Mouse (Mus musculus) A20 (cell line): Measurements from ENCODE around the gene Kif3a.

Experiments
- DNase-seq: peaks from one replicate; pipeline ENCODE4 v3.0.0-alpha.2; 2011; ENCODE audit warnings: low read depth, low spot score

Gene Kif3a

DNA sequence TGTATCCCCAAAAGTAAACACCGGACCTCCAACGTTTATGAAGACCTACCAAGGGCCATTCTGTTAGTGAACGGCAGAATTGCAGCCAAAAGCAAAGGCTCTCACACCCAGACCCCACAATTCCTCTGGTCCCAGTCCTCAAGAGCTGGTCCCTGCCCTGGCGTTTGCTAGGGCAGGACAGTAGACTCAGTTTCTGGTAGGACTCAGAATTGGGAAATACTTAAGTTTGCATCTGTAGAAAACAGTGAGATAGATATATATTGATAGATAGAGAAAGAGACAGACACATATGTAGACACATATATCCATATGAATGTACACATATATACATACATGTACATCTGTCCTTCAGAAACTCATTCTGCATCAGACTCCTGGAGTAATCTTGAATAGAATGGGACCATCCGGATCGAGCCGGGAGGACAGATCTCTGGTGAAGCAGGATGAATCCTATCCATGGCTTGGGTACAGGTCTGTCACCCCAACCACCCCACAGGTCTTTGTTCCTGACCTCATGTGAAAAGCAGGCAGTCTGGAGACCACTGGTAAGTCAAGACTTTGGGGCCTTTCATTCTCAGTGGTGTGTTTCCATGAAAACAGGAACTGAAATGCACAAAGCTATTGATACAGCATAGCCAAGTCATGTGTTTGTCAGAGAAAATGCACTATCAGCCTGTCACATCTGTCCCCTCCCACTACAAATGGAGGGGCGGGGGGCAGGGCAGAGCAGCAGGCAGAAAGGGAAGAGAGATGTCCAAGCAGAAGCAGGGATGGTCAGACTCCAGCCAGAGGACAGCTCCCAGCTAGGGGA, 49.8 kb downstream of the Kif3a start:
- DNase-seq: peak; percentile 67

GRCm38 (mm10) chr11:53617562-53618109, 50.5 kb downstream of the Kif3a start:
- DNase-seq: no peak

DNA sequence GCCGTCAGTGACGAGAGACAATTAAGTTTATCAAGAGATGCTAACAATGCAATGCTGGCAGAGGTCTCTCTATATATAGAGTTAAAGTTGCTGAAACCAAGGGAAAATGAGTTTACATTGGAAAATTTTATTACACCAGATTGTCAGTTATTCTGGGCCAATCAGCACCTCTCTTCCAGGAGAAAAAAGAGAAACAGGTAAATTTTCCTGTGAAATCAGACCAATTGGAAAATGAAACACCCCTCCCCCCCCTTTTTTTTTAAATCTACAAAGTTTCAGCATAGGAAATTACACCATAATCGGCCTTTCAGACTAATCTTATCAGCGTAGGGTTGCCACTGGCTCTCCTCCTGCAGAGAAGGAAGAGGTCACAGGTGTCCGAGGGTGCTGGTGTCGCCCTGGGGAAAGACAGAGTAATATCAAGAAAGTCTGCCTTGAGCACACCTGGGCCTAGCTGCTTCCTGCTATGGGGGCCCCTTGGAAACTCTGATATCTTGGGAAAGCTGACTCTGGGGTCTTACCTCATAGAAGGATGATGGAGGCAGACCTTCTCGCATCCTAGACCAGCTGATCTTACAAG, 51.5 kb downstream of the Kif3a start, which contains the start of gene Il4:
Il4 (minus strand) TSS at position 51 of the 580 bp plus-strand sequence.
- DNase-seq: no peak

- DNase-seq: no peak
Measured at GRCm38 (mm10) chr11:53619428-53619827, 52.2 kb downstream of the Kif3a start.

GRCm38 (mm10) chr11:53620094-53620493, 52.9 kb downstream of the Kif3a start:
- DNase-seq: no peak

DNA sequence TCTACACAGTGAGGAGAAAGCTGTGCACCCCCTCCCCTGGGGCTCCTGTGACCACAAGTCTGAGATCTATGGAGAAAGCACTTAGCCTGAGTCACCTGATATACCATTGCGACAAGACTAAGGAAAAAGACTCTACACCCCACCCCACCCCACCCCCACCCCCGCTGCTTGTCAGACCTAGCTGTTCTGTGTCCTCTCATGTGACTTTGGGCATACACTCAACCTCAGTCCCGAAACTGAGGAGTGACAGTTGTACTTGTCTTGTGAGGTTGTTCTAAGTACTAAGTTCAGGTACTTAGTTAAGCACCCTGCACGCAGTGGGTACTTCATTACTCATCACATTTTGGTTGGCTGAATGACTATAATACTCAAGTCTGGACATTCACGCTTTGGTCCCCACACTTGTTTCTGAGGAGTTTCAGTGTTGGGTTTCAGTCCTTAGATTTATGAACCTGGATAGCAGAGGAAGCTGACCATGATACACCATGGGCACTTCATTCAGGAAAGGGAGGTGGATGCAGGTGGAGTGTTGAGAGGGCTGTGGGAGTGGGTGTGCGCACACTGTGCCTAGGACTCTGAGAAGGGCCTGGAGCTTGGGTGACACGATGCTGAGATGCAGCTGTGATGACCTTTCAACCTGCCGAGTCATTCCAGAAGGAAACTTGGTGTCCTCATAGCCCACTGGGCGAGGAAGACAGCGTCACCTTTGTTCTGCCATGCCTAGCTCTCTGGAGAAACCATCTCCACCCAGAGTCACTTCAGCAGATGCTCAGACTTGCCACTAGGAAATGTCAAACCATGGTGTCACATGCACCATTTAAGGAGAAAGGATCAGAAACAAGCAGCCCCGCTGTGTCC, 54.6 kb downstream of the Kif3a start:
- DNase-seq: no peak

GRCm38 (mm10) chr11:53622440-53622806, 55.2 kb downstream of the Kif3a start:
- DNase-seq: no peak

DNA sequence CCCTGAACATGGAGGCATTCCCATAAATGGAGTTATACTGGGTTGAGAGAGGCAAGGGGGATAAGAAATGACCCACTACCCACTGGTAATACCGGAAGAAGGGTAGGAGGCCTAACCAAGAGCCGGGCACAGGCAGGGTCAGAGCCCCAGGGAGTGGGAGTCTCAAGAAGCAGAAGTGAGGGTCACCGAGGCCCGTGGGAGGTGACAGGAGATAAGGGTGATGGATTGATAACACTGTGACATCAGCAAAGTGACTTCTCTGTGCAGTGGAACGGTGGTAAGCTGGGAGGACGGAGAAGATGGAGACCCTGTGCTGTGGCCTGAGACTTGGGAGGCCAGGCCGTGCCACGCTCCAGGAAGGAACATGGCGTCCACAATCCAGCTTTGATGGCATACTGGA, 56.4 kb downstream of the Kif3a start:
- DNase-seq: no peak

- DNase-seq: no peak
Measured at GRCm38 (mm10) chr11:53624124-53624523, 56.9 kb downstream of the Kif3a start.

GRCm38 (mm10) chr11:53626802-53627373, 59.7 kb downstream of the Kif3a start:
- DNase-seq: no peak

DNA sequence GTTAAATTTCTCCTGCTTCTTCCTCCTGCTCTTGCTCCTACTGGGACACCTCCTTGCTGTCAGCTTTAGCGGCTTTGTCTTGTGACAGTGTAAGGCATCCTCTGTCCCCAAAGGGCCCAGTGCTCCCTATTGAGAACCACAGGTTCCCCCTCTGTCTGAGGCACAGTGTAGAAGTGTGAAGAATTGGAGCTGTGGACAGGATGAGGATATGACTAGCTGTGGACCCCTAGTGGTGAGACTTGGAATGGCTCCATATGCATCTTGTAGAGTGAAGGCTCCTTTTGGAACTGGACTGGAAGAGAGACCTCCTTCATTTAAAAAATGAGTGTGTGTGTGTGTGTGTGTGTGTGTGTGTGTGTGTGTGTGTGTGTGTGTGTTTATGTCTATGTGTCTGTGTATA, 60.7 kb downstream of the Kif3a start:
- DNase-seq: peak; percentile 79

DNA sequence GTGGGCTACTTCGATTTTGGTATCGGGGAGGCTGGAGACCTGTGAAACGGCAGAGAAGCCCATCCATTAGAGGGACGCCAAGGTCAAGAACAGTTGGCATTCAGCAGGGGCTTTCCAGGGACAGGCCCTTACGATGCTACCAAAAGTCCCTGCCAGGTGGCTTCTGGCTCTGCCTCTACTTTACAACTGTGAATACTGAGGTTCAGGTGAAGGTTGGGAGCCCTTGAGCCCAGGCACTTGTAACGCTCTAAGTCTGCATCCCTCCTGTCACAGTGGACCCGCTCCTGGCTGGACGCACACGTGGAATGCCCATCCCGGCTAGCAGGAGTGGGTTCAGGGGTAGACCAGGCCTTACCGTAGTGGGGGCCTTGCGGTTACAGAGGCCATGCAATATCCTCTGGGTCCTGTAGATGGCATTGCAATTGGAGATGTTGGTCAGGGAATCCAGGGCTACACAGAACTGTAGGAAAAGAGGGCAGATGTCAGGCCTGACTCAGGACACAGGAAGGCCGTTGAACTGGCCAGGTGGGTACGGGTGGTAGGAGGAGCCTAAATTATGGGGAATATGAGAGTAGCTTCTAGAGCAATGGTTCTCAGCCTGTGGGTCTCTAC, 65.0 kb downstream of the Kif3a start:
- peak; percentile 45 for DNase-seq

- no peak for DNase-seq
Measured at GRCm38 (mm10) chr11:53633644-53634043, 66.5 kb downstream of the Kif3a start.

DNA sequence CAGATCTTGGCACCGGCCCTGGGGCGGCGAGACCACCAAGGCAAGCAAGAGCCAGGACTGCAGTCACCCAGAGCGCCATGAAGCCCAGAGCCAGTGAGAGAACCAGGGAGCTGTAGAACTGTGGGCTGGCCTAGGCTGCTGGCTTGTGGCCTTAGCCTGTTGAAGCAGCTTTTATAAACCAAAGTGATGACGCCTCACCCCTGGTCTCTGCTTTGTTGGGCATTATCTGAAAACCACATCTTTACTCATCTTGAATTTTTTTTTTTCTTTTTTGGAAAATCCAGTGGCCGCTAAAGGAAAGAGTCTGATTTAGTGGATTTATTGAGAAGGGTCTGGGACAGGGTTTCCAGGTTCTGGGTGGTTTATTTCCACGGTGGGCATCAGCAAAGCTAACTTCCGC, 67.4 kb downstream of the Kif3a start, which contains the start of gene Il13:
Il13 (minus strand) TSS at position 147 of the 400 bp plus-strand sequence.
- DNase-seq: no peak

DNA sequence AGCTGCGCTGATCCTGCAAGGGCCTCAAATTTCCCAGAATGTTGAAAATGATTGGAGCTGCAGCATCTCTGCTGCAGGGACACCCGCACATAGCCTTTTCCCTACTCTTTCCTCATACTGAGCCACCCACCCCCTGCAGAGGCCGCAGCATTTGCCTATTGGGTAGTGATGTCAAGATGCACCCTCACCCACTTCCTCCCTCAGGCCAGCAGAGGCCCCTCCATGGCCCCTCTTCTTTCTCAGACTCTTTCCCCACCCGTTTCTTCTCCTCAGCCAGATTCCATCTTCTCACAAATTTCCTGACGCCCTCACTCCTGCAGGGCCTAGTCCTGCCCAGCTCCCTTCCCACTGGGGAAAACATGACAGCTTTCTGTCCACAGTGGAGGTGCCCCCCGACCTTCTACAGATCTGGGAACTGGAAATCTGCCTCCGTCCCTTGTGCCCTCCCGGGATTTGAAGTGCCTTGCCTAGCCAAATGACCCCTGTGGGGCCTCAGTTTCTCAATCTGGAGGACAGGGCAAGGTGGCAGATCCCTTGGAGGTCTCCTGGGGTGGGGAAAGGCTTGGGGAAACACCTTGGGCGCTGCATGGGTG, 68.5 kb downstream of the Kif3a start:
- DNase-seq: no peak

DNA sequence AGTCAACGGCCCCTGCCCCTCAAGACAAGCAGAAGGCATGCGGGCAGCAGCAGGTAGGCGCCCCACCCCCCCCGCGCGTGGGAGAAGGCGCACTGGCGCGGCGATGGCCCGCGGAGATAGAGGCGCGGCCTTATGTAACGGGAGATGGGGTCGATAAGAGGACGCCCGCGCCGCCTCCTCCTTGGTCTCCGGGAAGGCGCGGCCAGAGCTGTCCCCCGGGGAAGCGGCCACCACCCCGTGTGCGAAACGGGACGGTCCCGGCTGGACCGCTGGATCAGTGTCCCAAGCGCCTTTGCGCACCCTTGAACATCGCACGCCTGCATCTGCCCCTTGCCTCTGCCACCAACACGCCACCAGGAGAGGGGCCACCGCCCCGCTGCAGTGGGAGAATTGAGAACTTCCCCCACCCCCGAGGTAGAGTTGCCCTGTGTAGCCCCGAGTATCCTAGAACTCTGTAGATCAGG, 69.0 kb downstream of the Kif3a start:
- DNase-seq: no peak

- no peak for DNase-seq
Measured at GRCm38 (mm10) chr11:53637046-53637802, 70.0 kb downstream of the Kif3a start.

- peak; percentile 45 for DNase-seq
Measured at GRCm38 (mm10) chr11:53637803-53638260, 70.7 kb downstream of the Kif3a start.

DNA sequence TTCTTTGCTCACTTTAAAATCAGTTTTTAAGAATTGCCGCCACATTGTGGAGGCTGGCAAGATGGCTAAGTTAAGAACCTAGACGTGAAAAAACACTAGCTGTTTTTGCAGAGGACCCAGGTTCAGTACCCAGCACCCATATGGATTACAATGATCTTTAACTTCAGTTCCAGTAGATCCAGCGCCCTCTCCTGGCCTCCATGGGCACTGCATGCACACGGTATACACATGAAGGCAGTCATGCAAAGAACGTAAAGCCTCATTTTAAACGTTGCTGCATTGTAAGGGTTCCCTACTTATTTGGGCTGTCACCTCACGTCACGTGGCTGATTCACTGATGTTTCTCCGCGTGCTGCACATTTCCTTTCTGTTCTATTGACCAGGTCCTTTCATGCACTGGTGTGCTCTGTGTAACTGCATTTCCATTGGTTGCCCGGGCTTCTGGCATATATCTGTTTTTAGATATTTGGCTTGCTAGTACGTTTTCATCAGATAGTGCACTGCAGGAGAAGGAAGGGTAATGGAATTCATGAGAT, 75.6 kb downstream of the Kif3a start:
- DNase-seq: peak; percentile 32
